Mouse (Mus musculus) testis, adult 2 months (tissue): ENCODE data around the gene Slc8a2.

Experiments used
- CTCF ChIP-seq: fragments of 200-500 bp; IDR thresholded peaks from 2 replicates; pipeline ENCODE4 v1.5.1; 2012; ENCODE audit warnings: low read depth, mild to moderate bottlenecking, inconsistent platforms, low read length, moderate library complexity; ENCODE audit not compliant: control insufficient read depth, insufficient read depth, insufficient replicate concordance
- POLR2A ChIP-seq: fragments of 200-500 bp; IDR thresholded peaks from 2 replicates; pipeline ENCODE4 v1.6.1; 2012; ENCODE audit warnings: low read depth, mild to moderate bottlenecking, inconsistent platforms, low read length, moderate library complexity; ENCODE audit not compliant: control insufficient read depth

GRCm38 (mm10) chr7:16099901-16100300, 29.7 kb upstream of the Slc8a2 start:
- TF ChIP-seq POLR2A: no peak
- no peak for TF ChIP-seq CTCF
